1 mouse cellular context compared by ENCODE assay signal in genomic region chr11:78513106-78513790, GRCm38 (mm10).
TF ChIP-seq lines count a peak whose summit lies in the region.

No protein-coding gene starts in this region.

TF ChIP-seq in MEL, 35 proteins besides CTCF, POLR2A, EP300 and RAD21:
- TF ChIP-seq HCFC1 (IDR thresholded peaks at IDR 0.05; ENCODE audit: low read depth, low read length) (no peak), NRF1 (IDR thresholded peaks at IDR 0.05; ENCODE audit: insufficient read depth, low read depth, low read length, poor library complexity, severe bottlenecking) (no peak), MEF2A (IDR thresholded peaks at IDR 0.05; ENCODE audit: extremely low read depth, insufficient replicate concordance, low read depth, low read length, poor library complexity, severe bottlenecking) (no peak), MYB (IDR thresholded peaks at IDR 0.05; ENCODE audit: low read depth, low read length) (no peak), MXI1 (IDR thresholded peaks at IDR 0.05; ENCODE audit: low read depth, low read length) (no peak), BHLHE40 (IDR thresholded peaks at IDR 0.05; ENCODE audit: borderline replicate concordance, low read depth, low read length) (no peak), MAX (IDR thresholded peaks at IDR 0.05; ENCODE audit: low read length) (no peak), USF1 (IDR thresholded peaks at IDR 0.05; ENCODE audit: low read depth, low read length) (no peak), TCF12 (IDR thresholded peaks at IDR 0.05; ENCODE audit: low read depth, low read length) (no peak), GATA1 (IDR thresholded peaks at IDR 0.05; ENCODE audit: low read depth, low read length) (no peak), TBP (IDR thresholded peaks at IDR 0.05; ENCODE audit: low read depth, low read length) (no peak), KAT2A (conservative IDR thresholded peaks at IDR 0.05; ENCODE audit: low read depth, low read length) (no peak), POLR2AphosphoS2 (IDR thresholded peaks at IDR 0.05; ENCODE audit: low read length) (no peak), ZC3H11A (IDR thresholded peaks at IDR 0.05; ENCODE audit: low read depth, low read length) (no peak)
TF ChIP-seq in MEL: peak in this region for 0.
